Comparison of ENCODE assay signal across 27 mouse cellular contexts in genomic region chr15:82325382-82325781, GRCm38 (mm10). TPM values are rescaled to one million over a fixed set of nuclear protein-coding genes. Genes with fewer than 3 reads are reported as not detected.
DNase-seq lines count a peak whose midpoint lies in the region; ATAC-seq and TF ChIP-seq lines count a peak whose summit lies in the region.
"Had no signal": no experiment of that assay in that cellular context is flagged by ENCODE, and none has a peak within 500 bp of the region (broad histone marks: within the 10 kb centered on the region; RNA-seq: fewer than 3 reads in every experiment).

No protein-coding gene starts in this region.

- H3K4me3 ChIP-seq in thymus, adult 2 months (ENCODE audit: control insufficient read depth, insufficient read depth, low read length): no peak overlapping the region
- H3K4me3 ChIP-seq: embryonic facial prominence, embryonic 15.5 days; erythroblast, embryonic 14.5 days; forebrain, embryonic 10.5 days; forebrain, embryonic 15.5 days; heart, embryonic 10.5 days; hindbrain, embryonic 13.5 days had no signal

- WGBS in thymus, adult 2 months: 55% methylated on average over 2 of the region's 2 CpGs

- peak; percentile 53 for DNase-seq in thymus, postnatal 0 days (ENCODE audit: low spot score)
- DNase-seq in thymus, adult 2 months: no peak
- DNase-seq in right cerebral cortex, adult 18-20 months: no peak
- no peak for DNase-seq in lung, adult 18-20 months
- no peak for DNase-seq in left cerebral cortex, adult 11 months (ENCODE audit: low spot score)
- DNase-seq: adrenal gland, adult 2 months; adrenal gland, postnatal 25 days; B cell, adult 2 months; cerebellum, adult 18-20 months; cerebellum, adult 9-11 months; cerebellum, postnatal 36 days; gastrocnemius, postnatal 36 days; heart, adult 18-20 months; heart, postnatal 10 days; heart, postnatal 4 days had no signal

- TF ChIP-seq POLR2A in thymus, adult 2 months (IDR thresholded peaks at IDR 0.05; ENCODE audit: control insufficient read depth, extremely low read depth, insufficient read depth, low read length, poor library complexity): no peak

- no peaks in the 10 kb centered on the region for H3K27me3 ChIP-seq in thymus, adult 2 months (ENCODE audit: control insufficient read depth, insufficient read depth, low read length)
- H3K27me3 ChIP-seq: embryonic facial prominence, embryonic 15.5 days; forebrain, embryonic 15.5 days; hindbrain, embryonic 13.5 days had no signal

- peak; percentile 78 for ATAC-seq in granulocyte monocyte progenitor cell, adult 5-6 weeks (replicated peaks; ENCODE audit: poor library complexity, severe bottlenecking)
- ATAC-seq in megakaryocyte, adult 5-6 weeks (ENCODE audit: poor library complexity, severe bottlenecking): peak; percentile 73
- ATAC-seq: forebrain, embryonic 15.5 days; hindbrain, postnatal 0 days had no signal

- H3K4me1 ChIP-seq in thymus, adult 2 months (replicated peaks; ENCODE audit: control insufficient read depth, insufficient read depth, low read length): peaks cover 6% of the 10 kb centered on the region; the same call in 1 of the 2 replicates
- H3K4me1 ChIP-seq: forebrain, embryonic 15.5 days; heart, embryonic 10.5 days had no signal

- H3K27ac ChIP-seq in thymus, adult 2 months (ENCODE audit: control insufficient read depth, insufficient read depth, low read length): no peak overlapping the region
- H3K27ac ChIP-seq: embryonic facial prominence, embryonic 15.5 days; forebrain, embryonic 10.5 days; forebrain, embryonic 15.5 days; heart, embryonic 10.5 days; hindbrain, embryonic 13.5 days; hindbrain, postnatal 0 days had no signal

- no peak for TF ChIP-seq CTCF in thymus, adult 2 months (IDR thresholded peaks at IDR 0.05; ENCODE audit: borderline replicate concordance, control insufficient read depth, extremely low read depth, insufficient read depth, low read length, poor library complexity)

- H3K36me3 ChIP-seq in thymus, adult 2 months (ENCODE audit: control insufficient read depth, insufficient read depth, low read length): no peaks in the 10 kb centered on the region
- H3K36me3 ChIP-seq: forebrain, embryonic 15.5 days had no signal

RNA-seq across cellular contexts. Expression of gene Naga, which starts 13.3 kb away (rescaled TPM):
- 35.9 and 38.4 TPM in 2 replicates for polyA plus RNA-seq in thymus, postnatal 0 days (2015; fragmentation: Nextera tagmentation; extraction: Ambion mirVana)
- polyA plus RNA-seq in thymus, adult 2 months (2012; rRNA removed): 118 and 150 TPM in 2 replicates
- total RNA-seq in granulocyte monocyte progenitor cell, adult 5-6 weeks (2014; fragmentation: Nextera tagmentation): 45.0 and 63.1 TPM in 2 replicates
- total RNA-seq in granulocyte monocyte progenitor cell, adult 5-6 weeks (2017): 34.0 and 50.4 TPM in 2 replicates
- total RNA-seq in megakaryocyte, adult 5-6 weeks (2015): 159 and 162 TPM in 2 replicates
- 145 and 160 TPM in 2 replicates for total RNA-seq in megakaryocyte, adult 5-6 weeks (2017)

RNA-seq across cellular contexts. Expression of gene Pheta2, which starts 13.4 kb away (rescaled TPM):
- 12.5 and 14.2 TPM in 2 replicates for polyA plus RNA-seq in thymus, postnatal 0 days (2015; fragmentation: Nextera tagmentation; extraction: Ambion mirVana)
- 1.7 and 2.3 TPM in 2 replicates for polyA plus RNA-seq in thymus, adult 2 months (2012; rRNA removed)
- 2.7 and 5.4 TPM in 2 replicates for total RNA-seq in granulocyte monocyte progenitor cell, adult 5-6 weeks (2014; fragmentation: Nextera tagmentation)
- 1.9 and 4.1 TPM in 2 replicates for total RNA-seq in granulocyte monocyte progenitor cell, adult 5-6 weeks (2017)
- total RNA-seq in megakaryocyte, adult 5-6 weeks (2015): 2.4 and 2.7 TPM in 2 replicates
- total RNA-seq in megakaryocyte, adult 5-6 weeks (2017): 3.5 and 3.7 TPM in 2 replicates

RNA-seq across cellular contexts. Expression of gene Smdt1, which starts 13.4 kb away (rescaled TPM):
- polyA plus RNA-seq in thymus, postnatal 0 days (2015; fragmentation: Nextera tagmentation; extraction: Ambion mirVana): 317 and 322 TPM in 2 replicates
- 218 and 230 TPM in 2 replicates for polyA plus RNA-seq in thymus, adult 2 months (2012; rRNA removed)
- 192 and 201 TPM in 2 replicates for total RNA-seq in granulocyte monocyte progenitor cell, adult 5-6 weeks (2014; fragmentation: Nextera tagmentation)
- 84.4 and 94.6 TPM in 2 replicates for total RNA-seq in granulocyte monocyte progenitor cell, adult 5-6 weeks (2017)
- total RNA-seq in megakaryocyte, adult 5-6 weeks (2015): 226 and 229 TPM in 2 replicates
- 123 and 170 TPM in 2 replicates for total RNA-seq in megakaryocyte, adult 5-6 weeks (2017)

RNA-seq across cellular contexts. Expression of gene Wbp2nl, which starts 26.6 kb away (rescaled TPM):
- polyA plus RNA-seq in thymus, postnatal 0 days (2015; fragmentation: Nextera tagmentation; extraction: Ambion mirVana): 0.22 TPM in 1 of 2 replicates, not detected in the other
- polyA plus RNA-seq in thymus, adult 2 months (2012; rRNA removed): 0.11 and 0.14 TPM in 2 replicates
- total RNA-seq in granulocyte monocyte progenitor cell, adult 5-6 weeks (2014; fragmentation: Nextera tagmentation): 0.52 TPM in 1 of 2 replicates, not detected in the other
- total RNA-seq in granulocyte monocyte progenitor cell, adult 5-6 weeks (2017): not detected in 2 replicates
- 0.22 TPM in 1 of 2 replicates, not detected in the other for total RNA-seq in megakaryocyte, adult 5-6 weeks (2015)
- total RNA-seq in megakaryocyte, adult 5-6 weeks (2017): not detected in 2 replicates
- total RNA-seq: adrenal gland, adult 2 months; adrenal gland, postnatal 25 days; CH12.LX; gastrocnemius, adult 8-10 months; gastrocnemius, postnatal 36 days; heart, adult 18-20 months; heart, postnatal 10 days had no signal
- polyA plus RNA-seq: adrenal gland, adult 2 months; embryonic facial prominence, embryonic 15.5 days; erythroblast, embryonic 14.5 days; heart, embryonic 14.5 days had no signal

RNA-seq across cellular contexts. Expression of gene Ndufa6, which starts 28.7 kb away (rescaled TPM):
- 488 and 492 TPM in 2 replicates for polyA plus RNA-seq in thymus, postnatal 0 days (2015; fragmentation: Nextera tagmentation; extraction: Ambion mirVana)
- 227 and 278 TPM in 2 replicates for polyA plus RNA-seq in thymus, adult 2 months (2012; rRNA removed)
- total RNA-seq in granulocyte monocyte progenitor cell, adult 5-6 weeks (2014; fragmentation: Nextera tagmentation): 266 and 267 TPM in 2 replicates
- 173 and 202 TPM in 2 replicates for total RNA-seq in granulocyte monocyte progenitor cell, adult 5-6 weeks (2017)
- 254 and 294 TPM in 2 replicates for total RNA-seq in megakaryocyte, adult 5-6 weeks (2015)
- 138 and 158 TPM in 2 replicates for total RNA-seq in megakaryocyte, adult 5-6 weeks (2017)
